Mouse (Mus musculus) midbrain, postnatal 0 days (tissue): Measurements from ENCODE around the gene Enah. TPM values are rescaled to one million over a fixed set of nuclear protein-coding genes. Genes with fewer than 3 reads are reported as not detected.

Source experiments
- ATAC-seq: fragments of 200-750 bp; cut with Nextera tagmentation; 2 replicates; pipeline ENCODE4 v1.8.0; 2017; ENCODE audit warnings: moderate number of reproducible peaks, mild to moderate bottlenecking, moderate TSS enrichment, moderate library complexity; ENCODE audit not compliant: low FRiP score
- DNase-seq: peaks from one replicate; pipeline ENCODE4 v3.0.0-alpha.2; 2015; ENCODE audit warnings: low spot score
- H3K27ac ChIP-seq: fragments of 300-500 bp; sonication (generic); 2 replicates; pipeline ENCODE4 v1.5.1; 2014; ENCODE audit warnings: low read depth, mild to moderate bottlenecking, low read length, mixed read lengths
- H3K27me3 ChIP-seq: fragments of 300-500 bp; sonication (generic); 2 replicates; pipeline ENCODE4 v1.6.1; 2014; ENCODE audit warnings: low read length, control low read depth, mixed read lengths; ENCODE audit not compliant: insufficient read depth
- H3K36me3 ChIP-seq: fragments of 300-500 bp; sonication (generic); 2 replicates; pipeline ENCODE4 v1.6.1; 2014; ENCODE audit warnings: low read length, control low read depth, mixed read lengths; ENCODE audit not compliant: insufficient read depth
- H3K4me1 ChIP-seq: fragments of 300-500 bp; sonication (generic); 2 replicates; pipeline ENCODE4 v1.6.1; 2014; ENCODE audit warnings: mild to moderate bottlenecking, control low read depth, antibody characterized with exemption, low read length, mixed read lengths; ENCODE audit not compliant: insufficient read depth
- H3K4me2 ChIP-seq: fragments of 300-500 bp; sonication (generic); 2 replicates; pipeline ENCODE4 v1.6.1; 2014; ENCODE audit warnings: low read depth, mild to moderate bottlenecking, low read length, mixed read lengths; ENCODE audit not compliant: poor library complexity, severe bottlenecking
- H3K4me3 ChIP-seq: fragments of 300-500 bp; sonication (generic); 2 replicates; pipeline ENCODE4 v1.5.1; 2014; ENCODE audit warnings: low read depth, mild to moderate bottlenecking, low read length, moderate library complexity
- H3K9ac ChIP-seq: fragments of 300-500 bp; sonication (generic); replicated peaks from 2 replicates; pipeline ENCODE4 v1.6.1; 2014; ENCODE audit warnings: mild to moderate bottlenecking, low read length, moderate library complexity, mixed read lengths; ENCODE audit not compliant: poor library complexity, severe bottlenecking
- H3K9me3 ChIP-seq: fragments of 300-500 bp; sonication (generic); 2 replicates; pipeline ENCODE4 v1.6.1; 2016; ENCODE audit warnings: low read length, control low read depth
- CTCF ChIP-seq: IDR thresholded peaks from 2 replicates; pipeline ENCODE4 v1.5.1; 2016; ENCODE audit warnings: antibody characterized with exemption, mild to moderate bottlenecking
- WGBS: fragments of 180-500 bp; shearing (Covaris S2); extraction: QIAGEN DNeasy Blood & Tissue Kit; methylation state at CpG from one replicate; pipeline ENCODE4 v1.1.7; 2014; 5-methylcytosine and 5-hydroxymethylcytosine counted together
- polyA plus RNA-seq: library from polyadenylated mRNA; unstranded; fragments of >200 nt; fragmentation: Nextera tagmentation; extraction: Ambion mirVana; gene quantifications from 2 replicates; pipeline ENCODE4 v1.2.1, GENCODE M21; 2015
- total RNA-seq: library from RNA; depleted of rRNA; stranded (reverse); fragments of >200 nt; gene quantifications from 2 replicates; pipeline ENCODE4 v1.2.3, GENCODE M21; 2014

Enah gene
- total and polyA plus RNA-seq, 2 experiments from 2014 or later, result 23.0 to 78.0 TPM

GRCm38 (mm10) chr1:181921580-181922494 lies 98.0 kb downstream of the Enah start:
- H3K4me1 ChIP-seq, result no peaks in the 10 kb centered on the region
- ATAC-seq (no peak), DNase-seq (peak; percentile 15)
- H3K9me3 ChIP-seq, result no peaks in the 10 kb centered on the region
- peak; percentile 48 for TF ChIP-seq CTCF
- H3K4me2 ChIP-seq, result no peak overlapping the region
- no peak overlapping the region for H3K27ac ChIP-seq
- H3K36me3 ChIP-seq, result peaks cover 11% of the 10 kb centered on the region
- no peaks in the 10 kb centered on the region for H3K27me3 ChIP-seq
- 78% methylated on average over 29 of the region's 37 CpGs for WGBS
- H3K9ac ChIP-seq, result no peak overlapping the region
- H3K4me3 ChIP-seq, result 0 out of 2 replicates have a peak overlapping the region, but pooled peaks have one; percentile 5

- DNase-seq (no peak), ATAC-seq (no peak)
- Histone ChIP-seq H3K9ac (no peak overlapping the region), H3K27me3 (no peaks in the 10 kb centered on the region), H3K4me2 (no peak overlapping the region), H3K36me3 (peaks cover 21% of the 10 kb centered on the region), H3K27ac (no peak overlapping the region), H3K9me3 (no peaks in the 10 kb centered on the region), H3K4me1 (no peaks in the 10 kb centered on the region), H3K4me3 (no peak overlapping the region)
- TF ChIP-seq CTCF, result no peak
- 94% methylated on average over 7 of the region's 7 CpGs for WGBS
These were observed 107.9 kb downstream of the Enah start for GRCm38 (mm10) chr1:181911841-181912240.

GRCm38 (mm10) chr1:181901706-181902373 lies 118.0 kb downstream of the Enah start:
- H3K27me3 ChIP-seq, result no peaks in the 10 kb centered on the region
- H3K9ac ChIP-seq, result no peak overlapping the region
- no peak for TF ChIP-seq CTCF
- H3K4me2 ChIP-seq, result no peak overlapping the region
- H3K4me3 ChIP-seq, result no peak overlapping the region
- DNase-seq (no peak), ATAC-seq (no peak)
- 0 out of 2 replicates have a peak overlapping the region, but pooled peaks have one; percentile 3 for H3K27ac ChIP-seq
- no peaks in the 10 kb centered on the region for H3K4me1 ChIP-seq
- no peaks in the 10 kb centered on the region for H3K9me3 ChIP-seq
- H3K36me3 ChIP-seq, result peaks cover 12% of the 10 kb centered on the region
- WGBS, result 20% methylated on average over 11 of the region's 11 CpGs

GRCm38 (mm10) chr1:181900846-181901245 lies 118.9 kb downstream of the Enah start:
- Histone ChIP-seq H3K4me3 (no peak overlapping the region), H3K4me1 (no peaks in the 10 kb centered on the region), H3K9ac (no peak overlapping the region), H3K27me3 (no peaks in the 10 kb centered on the region), H3K9me3 (no peaks in the 10 kb centered on the region), H3K4me2 (no peak overlapping the region), H3K27ac (no peak overlapping the region), H3K36me3 (peaks cover 7% of the 10 kb centered on the region; the same call in 1 of the 2 replicates)
- no peak for ATAC-seq
- no peak for TF ChIP-seq CTCF
- 48% methylated on average over 1 of the region's 1 CpGs for WGBS
- no peak for DNase-seq

GRCm38 (mm10) chr1:181898961-181899360 lies 120.8 kb downstream of the Enah start:
- DNase-seq, result no peak
- 0 out of 2 replicates have a peak, but pooled peaks cover 4% of the 10 kb centered on the region for H3K36me3 ChIP-seq
- H3K4me1 ChIP-seq, result no peaks in the 10 kb centered on the region
- WGBS, result 73% methylated on average over 1 of the region's 1 CpGs
- no peaks in the 10 kb centered on the region for H3K9me3 ChIP-seq
- no peak overlapping the region for H3K9ac ChIP-seq
- H3K4me3 ChIP-seq, result no peak overlapping the region
- H3K27ac ChIP-seq, result no peak overlapping the region
- H3K4me2 ChIP-seq, result no peak overlapping the region
- TF ChIP-seq CTCF, result no peak
- ATAC-seq, result no peak
- no peaks in the 10 kb centered on the region for H3K27me3 ChIP-seq

- no peak for TF ChIP-seq CTCF
- WGBS, result 87% methylated on average over 10 of the region's 10 CpGs
- Histone ChIP-seq H3K27me3 (no peaks in the 10 kb centered on the region), H3K4me3 (no peak overlapping the region), H3K4me2 (no peak overlapping the region), H3K9me3 (no peaks in the 10 kb centered on the region), H3K4me1 (no peaks in the 10 kb centered on the region), H3K27ac (no peak overlapping the region), H3K9ac (no peak overlapping the region), H3K36me3 (no peaks in the 10 kb centered on the region)
- ATAC-seq (no peak), DNase-seq (no peak)
These were observed 122.8 kb downstream of the Enah start for GRCm38 (mm10) chr1:181896991-181897390.
